Mouse (Mus musculus) kidney, adult 2 months (tissue): ENCODE measurements around the gene Usp2. TPM values are rescaled to one million over a fixed set of nuclear protein-coding genes. Genes with fewer than 3 reads are reported as not detected.

Source experiments
- DNase-seq: peaks from one replicate; pipeline ENCODE4 v3.0.0; 2021
- H3K27ac ChIP-seq: fragments of 200-500 bp; 2 replicates; pipeline ENCODE4 v1.5.1; 2012; ENCODE audit warnings: low read depth, low read length, control low read depth, inconsistent platforms; ENCODE audit not compliant: insufficient read depth
- H3K27me3 ChIP-seq: fragments of 200-500 bp; replicated peaks from 2 replicates; pipeline ENCODE4 v1.6.1; 2012; ENCODE audit warnings: mild to moderate bottlenecking, moderate library complexity, low read length, inconsistent platforms; ENCODE audit not compliant: control insufficient read depth, insufficient read depth
- H3K36me3 ChIP-seq: fragments of 200-500 bp; 2 replicates; pipeline ENCODE4 v1.6.1; 2012; ENCODE audit warnings: mild to moderate bottlenecking, moderate library complexity, low read length, inconsistent platforms; ENCODE audit not compliant: control insufficient read depth, insufficient read depth
- H3K4me1 ChIP-seq: fragments of 200-500 bp; 2 replicates; pipeline ENCODE4 v1.6.1; 2011; ENCODE audit warnings: low read length; ENCODE audit not compliant: control insufficient read depth, insufficient read depth
- H3K4me3 ChIP-seq: fragments of 200-500 bp; 2 replicates; pipeline ENCODE4 v1.5.1; 2011; ENCODE audit warnings: mild to moderate bottlenecking, low read depth, low read length, control low read depth; ENCODE audit not compliant: insufficient read depth
- CTCF ChIP-seq: fragments of 200-500 bp; conservative IDR thresholded peaks from 2 replicates; pipeline ENCODE4 v1.5.1; 2011; ENCODE audit warnings: low read depth, mild to moderate bottlenecking, control low read depth, low read length, moderate library complexity, mixed read lengths; ENCODE audit not compliant: insufficient read depth, insufficient read length
- POLR2A ChIP-seq: fragments of 200-500 bp; IDR thresholded peaks from one replicate; pipeline ENCODE4 v1.6.1; 2011; ENCODE audit warnings: low read depth, low read length, control low read depth
- WGBS: fragments of 180-500 bp; shearing (Covaris S2); methylation state at CpG from one replicate; pipeline ENCODE4 v1.1.7; 2018; 5-methylcytosine and 5-hydroxymethylcytosine counted together
- polyA plus RNA-seq: library from polyadenylated mRNA; depleted of rRNA; stranded (reverse); fragments of >200 nt; gene quantifications from 2 replicates; pipeline ENCODE4 v1.2.3, GENCODE M21; 2012

Gene Usp2
- polyA plus RNA-seq, 1 experiment = 55.5 TPM

- H3K4me3 ChIP-seq = no peak overlapping the region
- WGBS = 47% methylated on average over 6 of the region's 6 CpGs
- H3K27me3 ChIP-seq = no peaks in the 10 kb centered on the region
- H3K36me3 ChIP-seq = no peaks in the 10 kb centered on the region
- no peak for DNase-seq
- H3K27ac ChIP-seq = no peak overlapping the region
- TF ChIP-seq POLR2A (no peak), CTCF (no peak)
- no peaks in the 10 kb centered on the region for H3K4me1 ChIP-seq
These were observed 19.8 kb upstream of the Usp2 start for GRCm38 (mm10) chr9:44047071-44047470.

DNA sequence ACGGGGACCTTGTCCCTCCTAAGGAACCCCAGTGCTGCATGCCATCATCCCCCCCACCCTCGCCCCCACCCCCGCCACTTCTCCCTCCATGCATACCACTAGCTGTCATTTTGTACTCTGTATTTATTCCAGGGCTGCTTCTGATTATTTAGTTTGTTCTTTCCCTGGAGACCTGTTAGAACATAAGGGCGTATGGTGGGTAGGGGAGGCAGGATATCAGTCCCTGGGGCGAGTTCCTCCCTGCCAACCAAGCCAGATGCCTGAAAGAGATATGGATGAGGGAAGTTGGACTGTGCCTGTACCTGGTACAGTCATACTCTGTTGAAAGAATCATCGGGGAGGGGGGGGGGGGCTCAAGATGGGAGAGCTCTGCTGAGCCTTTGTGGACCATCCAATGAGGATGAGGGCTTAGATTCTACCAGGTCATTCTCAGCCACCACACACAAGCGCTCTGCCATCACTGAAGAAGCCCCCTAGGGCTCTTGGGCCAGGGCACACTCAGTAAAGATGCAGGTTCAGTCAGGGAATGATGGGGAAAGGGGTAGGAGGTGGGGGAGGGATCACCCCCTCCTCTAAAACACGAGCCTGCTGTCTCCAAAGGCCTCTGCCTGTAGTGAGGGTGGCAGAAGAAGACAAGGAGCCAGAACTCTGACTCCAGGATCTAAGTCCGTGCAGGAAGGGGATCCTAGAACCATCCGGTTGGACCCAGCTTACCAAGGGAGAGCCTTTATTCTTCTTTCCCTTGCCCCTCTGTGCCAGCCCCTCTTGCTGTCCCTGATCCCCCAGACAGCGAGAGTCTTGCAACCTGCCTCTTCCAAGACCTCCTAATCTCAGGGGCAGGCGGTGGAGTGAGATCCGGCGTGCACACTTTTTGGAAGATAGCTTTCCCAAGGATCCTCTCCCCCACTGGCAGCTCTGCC lies 19.0 kb upstream of the Usp2 start:
- Histone ChIP-seq H3K27me3 (no peaks in the 10 kb centered on the region), H3K4me3 (no peak overlapping the region), H3K36me3 (no peaks in the 10 kb centered on the region), H3K27ac (no peak overlapping the region), H3K4me1 (no peaks in the 10 kb centered on the region)
- TF ChIP-seq POLR2A = no peak
- DNase-seq = no peak
- 86% methylated on average over 14 of the region's 14 CpGs for WGBS

DNA sequence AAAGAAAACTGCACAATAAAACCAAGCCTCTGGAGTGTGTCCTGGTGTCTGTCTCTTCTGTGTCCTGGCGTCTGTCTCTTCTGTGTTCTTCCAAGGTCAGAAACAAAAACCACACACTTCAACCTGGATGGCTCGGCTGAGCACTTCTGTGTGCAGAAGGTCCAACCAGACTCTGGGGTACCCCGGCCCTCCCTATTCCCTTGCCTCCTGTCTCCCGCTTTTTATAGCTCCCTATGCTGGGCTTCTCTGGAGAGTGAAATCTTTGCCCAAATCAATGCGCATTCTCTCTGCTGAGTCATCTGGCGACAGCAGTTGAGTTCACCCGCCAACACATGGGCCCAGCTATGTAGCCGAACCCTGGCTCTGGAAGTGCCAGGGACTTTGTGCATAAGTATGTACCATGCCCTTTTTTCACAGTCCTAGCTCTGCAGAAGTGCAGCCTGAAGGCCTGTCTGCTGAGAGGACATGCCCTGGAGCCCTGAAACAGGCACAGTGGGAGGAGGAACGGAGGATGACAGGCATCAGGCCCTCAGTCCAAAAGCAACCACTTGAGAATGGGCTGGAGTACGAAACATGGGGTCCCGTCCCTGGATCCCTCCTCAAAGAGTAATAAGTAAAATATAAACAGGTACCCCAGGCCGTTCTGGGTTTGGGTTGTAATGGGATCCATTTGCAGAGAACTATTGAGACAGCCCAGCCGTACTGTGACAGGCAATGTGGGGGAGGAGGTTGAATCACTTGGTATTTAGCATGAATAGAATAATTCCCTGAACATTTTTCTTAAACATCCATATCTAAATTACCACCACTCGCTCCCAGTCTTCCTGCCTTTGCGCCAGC lies 18.1 kb upstream of the Usp2 start:
- Histone ChIP-seq H3K36me3 (no peaks in the 10 kb centered on the region), H3K4me1 (no peaks in the 10 kb centered on the region), H3K4me3 (no peak overlapping the region), H3K27me3 (no peaks in the 10 kb centered on the region), H3K27ac (no peak overlapping the region)
- 81% methylated on average over 15 of the region's 15 CpGs for WGBS
- DNase-seq = no peak
- no peak for TF ChIP-seq POLR2A
- no peak for TF ChIP-seq CTCF

DNA sequence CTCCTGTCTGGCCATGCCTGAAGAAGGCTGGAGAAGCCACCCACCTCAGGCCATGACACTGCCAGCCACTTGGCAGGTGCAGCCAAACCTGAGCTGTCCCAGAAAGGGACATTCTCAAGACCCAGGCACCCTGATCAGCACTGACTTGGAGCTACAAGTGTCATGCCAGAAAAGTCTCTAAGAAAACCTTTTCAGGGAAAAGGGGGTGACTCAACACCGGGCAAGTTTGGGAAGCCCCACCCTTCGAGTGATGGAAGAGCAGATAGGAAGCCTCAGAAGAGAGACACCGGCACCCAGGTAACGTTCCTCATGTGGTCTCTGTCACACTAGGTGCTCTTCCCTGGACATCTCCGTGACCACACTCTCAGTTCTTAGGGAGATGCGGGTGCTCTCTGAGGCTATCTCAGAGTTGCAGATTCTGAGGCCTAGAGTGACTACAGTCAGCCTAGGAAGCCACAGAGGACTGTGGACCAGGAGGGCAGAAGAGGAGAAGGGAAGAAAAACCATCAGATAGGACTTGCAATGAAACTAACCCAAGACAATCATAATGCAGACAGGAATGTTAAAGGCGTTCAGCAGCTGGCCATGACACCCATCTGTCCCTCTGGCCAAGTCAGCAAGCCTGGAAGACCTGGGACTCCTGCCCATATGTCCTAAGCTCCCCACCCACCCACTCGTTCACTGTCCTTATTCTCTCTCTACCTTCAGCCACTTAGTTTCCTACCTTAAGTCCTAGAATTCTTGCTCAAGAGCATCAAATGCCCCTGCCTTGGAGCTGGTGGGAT lies 17.2 kb upstream of the Usp2 start:
- Histone ChIP-seq H3K36me3 (no peaks in the 10 kb centered on the region), H3K4me3 (no peak overlapping the region), H3K27ac (no peak overlapping the region), H3K27me3 (no peaks in the 10 kb centered on the region), H3K4me1 (no peaks in the 10 kb centered on the region)
- DNase-seq = no peak
- no peak for TF ChIP-seq POLR2A
- 88% methylated on average over 8 of the region's 8 CpGs for WGBS

GRCm38 (mm10) chr9:44052855-44053254 lies 14.0 kb upstream of the Usp2 start:
- no peaks in the 10 kb centered on the region for H3K4me1 ChIP-seq

GRCm38 (mm10) chr9:44053936-44054335 lies 12.9 kb upstream of the Usp2 start:
- no peak for TF ChIP-seq POLR2A
- no peak for TF ChIP-seq CTCF
- no peak overlapping the region for H3K4me3 ChIP-seq
- WGBS = 49% methylated on average over 1 of the region's 1 CpGs
- no peaks in the 10 kb centered on the region for H3K4me1 ChIP-seq
- DNase-seq = no peak
- H3K27me3 ChIP-seq = no peaks in the 10 kb centered on the region
- H3K27ac ChIP-seq = no peak overlapping the region
- H3K36me3 ChIP-seq = no peaks in the 10 kb centered on the region

More at GRCm38 (mm10) chr9:44052855-44053254, 14.0 kb upstream of the Usp2 start:
- H3K4me3 ChIP-seq = no peak overlapping the region
- no peaks in the 10 kb centered on the region for H3K36me3 ChIP-seq
- no peak for DNase-seq
- H3K27ac ChIP-seq = no peak overlapping the region
- TF ChIP-seq CTCF (no peak), POLR2A (no peak)
- H3K27me3 ChIP-seq = no peaks in the 10 kb centered on the region
- 72% methylated on average over 3 of the region's 3 CpGs for WGBS
